Mouse (Mus musculus): ENCODE measurements at regions not wholly inside any gene's neighbourhood (a gene's known extent, or its start where the extent isn't known, plus 50 kb on each side); places are given as distances from the start of the nearest gene placed in this dataset.
A peak's percentile ranks its signal among the peaks of the same experiment; 100 is the strongest.

DNA sequence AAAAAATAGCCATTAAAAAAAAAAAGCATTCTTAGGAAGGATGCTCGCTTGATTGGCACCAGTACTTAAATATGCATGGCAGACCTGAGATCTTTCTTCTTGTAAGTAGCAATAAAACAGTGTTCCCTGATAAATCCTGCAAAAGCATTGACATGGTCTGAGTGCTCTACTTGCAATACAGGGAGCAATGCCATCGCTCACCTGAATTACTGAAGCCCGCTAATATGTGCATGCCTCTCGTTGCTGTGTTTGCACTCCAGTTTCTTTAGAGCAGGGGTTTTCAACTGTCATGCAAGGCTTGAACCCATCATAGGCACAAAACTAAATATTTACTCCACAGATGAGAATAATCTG, 66.7 kb upstream of the Vav3 start:
- Histone ChIP-seq H3K4me3 (no peak overlapping the region), H3K27ac (peak overlapping the region; percentile 79)
- TF ChIP-seq CTCF (conservative IDR thresholded peaks at IDR 0.05) = no peak
- no peak for DNase-seq (ENCODE audit: low spot score in 2 of 2)

DNA sequence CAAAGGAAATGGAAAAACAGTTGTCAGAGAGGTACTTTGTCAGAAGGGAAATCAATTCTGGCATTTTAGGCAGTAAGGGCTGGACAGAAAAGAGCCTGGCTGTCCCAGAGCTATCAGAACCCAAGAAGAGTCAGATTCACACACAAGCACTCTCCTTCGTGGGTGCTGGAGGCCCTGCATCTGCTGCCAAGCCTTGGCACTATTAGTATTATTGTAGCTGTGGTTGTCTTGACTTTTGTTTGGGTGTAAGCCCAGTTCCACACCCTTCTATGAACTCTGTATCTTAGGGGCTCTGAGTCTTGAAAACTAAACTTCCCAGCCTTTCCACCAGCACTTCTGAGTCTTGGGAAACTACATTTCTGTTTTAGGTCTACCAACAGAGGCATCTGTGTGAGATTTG, 61.4 kb upstream of the Vav3 start:
- DNase-seq (ENCODE audit: low spot score in 2 of 2) = no peak
- no peak overlapping the region for H3K27ac ChIP-seq
- no peak for TF ChIP-seq CTCF (conservative IDR thresholded peaks at IDR 0.05)
- no peak overlapping the region for H3K4me3 ChIP-seq

DNA sequence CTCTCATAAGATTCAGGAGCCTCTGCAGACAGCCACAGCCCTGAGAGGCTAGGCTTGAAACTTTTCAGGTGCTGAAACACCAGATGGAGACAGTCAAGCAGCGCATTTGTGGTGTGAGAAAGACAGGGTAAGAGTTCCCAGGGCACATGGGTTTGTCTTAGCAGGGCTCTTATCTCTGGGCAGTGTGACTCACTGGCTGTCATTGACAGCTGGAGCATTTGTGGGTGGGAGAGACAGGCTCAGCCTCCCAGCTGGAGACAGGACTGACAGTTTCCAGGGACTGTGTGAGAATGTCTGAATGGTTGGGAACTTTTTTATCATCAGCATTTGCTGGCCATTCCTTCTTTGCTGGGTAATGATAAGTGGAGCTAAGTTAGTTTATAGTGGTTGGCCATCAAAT, 53.9 kb upstream of the Vav3 start:
- Histone ChIP-seq H3K27ac (no peak overlapping the region), H3K4me3 (no peak overlapping the region)
- no peak for DNase-seq (ENCODE audit: low spot score in 2 of 2)
- TF ChIP-seq CTCF (conservative IDR thresholded peaks at IDR 0.05) = no peak

Data from layer of hippocampus, adult 2 months (tissue).